Mouse (Mus musculus) midbrain, embryonic 10.5 days (tissue): ENCODE measurements around the gene Chrna5. TPM values are rescaled to one million over a fixed set of nuclear protein-coding genes. Genes with fewer than 3 reads are reported as not detected.
A peak's percentile ranks its signal among the peaks of the same experiment; 100 is the strongest.

Experiments
- DNase-seq: peaks from one replicate; pipeline ENCODE4 v3.0.0-alpha.2; 2017; ENCODE audit warnings: low spot score
- H3K27ac ChIP-seq: fragments of 300-500 bp; sonication (generic); replicated peaks from 2 replicates; pipeline ENCODE4 v1.5.1; 2016; ENCODE audit warnings: mild to moderate bottlenecking
- H3K27me3 ChIP-seq: fragments of 300-500 bp; sonication (generic); 2 replicates; pipeline ENCODE4 v1.6.1; 2016; ENCODE audit warnings: low read depth, mild to moderate bottlenecking; ENCODE audit not compliant: poor library complexity, severe bottlenecking
- H3K36me3 ChIP-seq: fragments of 300-500 bp; sonication (generic); 2 replicates; pipeline ENCODE4 v1.6.1; 2016; ENCODE audit warnings: mild to moderate bottlenecking, moderate library complexity
- H3K4me1 ChIP-seq: fragments of 300-500 bp; sonication (generic); 2 replicates; pipeline ENCODE4 v1.6.1; 2016
- H3K4me3 ChIP-seq: fragments of 300-500 bp; sonication (generic); 2 replicates; pipeline ENCODE4 v1.5.1; 2016; ENCODE audit warnings: mild to moderate bottlenecking, moderate library complexity
- H3K9me3 ChIP-seq: fragments of 300-500 bp; sonication (generic); replicated peaks from 2 replicates; pipeline ENCODE4 v1.6.1; 2016; ENCODE audit warnings: mild to moderate bottlenecking
- WGBS: fragments of 180-500 bp; shearing (Covaris S2); methylation state at CpG from one replicate; pipeline ENCODE4 v1.1.7; 2016; 5-methylcytosine and 5-hydroxymethylcytosine counted together
- polyA plus RNA-seq: library from polyadenylated mRNA; unstranded; fragments of >200 nt; fragmentation: Nextera tagmentation; extraction: Ambion mirVana; gene quantifications from 2 replicates; pipeline ENCODE4 v1.2.1, GENCODE M21; 2016

Gene Chrna5
- polyA plus RNA-seq, 1 experiment from 2014 or later, result 2.7 TPM

- H3K4me3 ChIP-seq, result peak overlapping the region; percentile 73
- no peaks in the 10 kb centered on the region; the same call in 1 of the 2 replicates for H3K9me3 ChIP-seq
- no peaks in the 10 kb centered on the region for H3K36me3 ChIP-seq
- peak; percentile 73 for DNase-seq
- WGBS, result under 1% methylated on average over 82 of the region's 85 CpGs
- peaks cover 23% of the 10 kb centered on the region for H3K4me1 ChIP-seq
- H3K27me3 ChIP-seq, result peaks cover 66% of the 10 kb centered on the region
- H3K27ac ChIP-seq, result peak overlapping the region; percentile 75
These were observed 861 bp downstream of the Chrna5 start for GRCm38 (mm10) chr9:54981291-54982191.

GRCm38 (mm10) chr9:54982401-54982800 lies 1.7 kb downstream of the Chrna5 start:
- H3K27ac ChIP-seq, result no peak overlapping the region
- peaks cover 23% of the 10 kb centered on the region for H3K4me1 ChIP-seq
- no peaks in the 10 kb centered on the region for H3K36me3 ChIP-seq
- no peak for DNase-seq
- H3K4me3 ChIP-seq, result peak overlapping the region; percentile 73
- H3K9me3 ChIP-seq, result no peaks in the 10 kb centered on the region; the same call in 1 of the 2 replicates
- H3K27me3 ChIP-seq, result peaks cover 66% of the 10 kb centered on the region
- WGBS, result 9% methylated on average over 7 of the region's 7 CpGs

- no peaks in the 10 kb centered on the region for H3K9me3 ChIP-seq
- H3K4me3 ChIP-seq, result no peak overlapping the region
- no peaks in the 10 kb centered on the region for H3K27me3 ChIP-seq
- no peak for DNase-seq
- H3K4me1 ChIP-seq, result no peaks in the 10 kb centered on the region
- no peak overlapping the region for H3K27ac ChIP-seq
- H3K36me3 ChIP-seq, result no peaks in the 10 kb centered on the region
- 89% methylated on average over 3 of the region's 3 CpGs for WGBS
These were observed 9.7 kb downstream of the Chrna5 start for GRCm38 (mm10) chr9:54990362-54990761.

- H3K27me3 ChIP-seq, result no peaks in the 10 kb centered on the region
- no peaks in the 10 kb centered on the region for H3K36me3 ChIP-seq
- H3K4me3 ChIP-seq, result no peak overlapping the region
- no peak for DNase-seq
- no peaks in the 10 kb centered on the region for H3K9me3 ChIP-seq
- H3K27ac ChIP-seq, result no peak overlapping the region
- 44% methylated on average over 3 of the region's 3 CpGs for WGBS
- no peaks in the 10 kb centered on the region for H3K4me1 ChIP-seq
These were observed 13.7 kb downstream of the Chrna5 start for GRCm38 (mm10) chr9:54994381-54994780.

- H3K36me3 ChIP-seq, result no peaks in the 10 kb centered on the region
- no peak overlapping the region for H3K27ac ChIP-seq
- H3K27me3 ChIP-seq, result no peaks in the 10 kb centered on the region
- no peaks in the 10 kb centered on the region for H3K9me3 ChIP-seq
- WGBS, result 83% methylated on average over 3 of the region's 3 CpGs
- peaks cover 4% of the 10 kb centered on the region; the same call in 1 of the 2 replicates for H3K4me1 ChIP-seq
- no peak for DNase-seq
- no peak overlapping the region for H3K4me3 ChIP-seq
These were observed 15.0 kb downstream of the Chrna5 start for GRCm38 (mm10) chr9:54995645-54996044.

GRCm38 (mm10) chr9:55003609-55004008 lies 22.9 kb downstream of the Chrna5 start:
- H3K36me3 ChIP-seq, result no peaks in the 10 kb centered on the region
- no peak overlapping the region for H3K4me3 ChIP-seq
- DNase-seq, result no peak
- no peaks in the 10 kb centered on the region for H3K9me3 ChIP-seq
- no peaks in the 10 kb centered on the region for H3K27me3 ChIP-seq
- 81% methylated on average over 4 of the region's 4 CpGs for whole genome bisulfite sequencing
- no peak overlapping the region for H3K27ac ChIP-seq
- H3K4me1 ChIP-seq, result peaks cover 5% of the 10 kb centered on the region; the same call in 1 of the 2 replicates

- Histone ChIP-seq H3K4me1 (peaks cover 4% of the 10 kb centered on the region; the same call in 1 of the 2 replicates), H3K27ac (no peak overlapping the region), H3K4me3 (no peak overlapping the region), H3K36me3 (0 out of 2 replicates have a peak, but pooled peaks cover 2% of the 10 kb centered on the region), H3K9me3 (no peaks in the 10 kb centered on the region), H3K27me3 (no peaks in the 10 kb centered on the region)
- no peak for DNase-seq
- WGBS, result 87% methylated on average over 2 of the region's 2 CpGs
These were observed 29.0 kb downstream of the Chrna5 start for GRCm38 (mm10) chr9:55009692-55010091.

- Histone ChIP-seq H3K4me3 (no peak overlapping the region), H3K27me3 (no peaks in the 10 kb centered on the region), H3K27ac (no peak overlapping the region), H3K9me3 (no peaks in the 10 kb centered on the region), H3K4me1 (peaks cover 4% of the 10 kb centered on the region; the same call in 1 of the 2 replicates), H3K36me3 (0 out of 2 replicates have a peak, but pooled peaks cover 6% of the 10 kb centered on the region)
- WGBS, result 51% methylated on average over 6 of the region's 6 CpGs
- DNase-seq, result no peak
These were observed 30.1 kb downstream of the Chrna5 start for GRCm38 (mm10) chr9:55010588-55011350.

GRCm38 (mm10) chr9:55016926-55017325 lies 36.2 kb downstream of the Chrna5 start:
- WGBS, result 87% methylated on average over 3 of the region's 3 CpGs
- DNase-seq, result no peak
- Histone ChIP-seq H3K27me3 (no peaks in the 10 kb centered on the region), H3K27ac (no peak overlapping the region), H3K36me3 (0 out of 2 replicates have a peak, but pooled peaks cover 6% of the 10 kb centered on the region), H3K9me3 (no peaks in the 10 kb centered on the region), H3K4me3 (no peak overlapping the region), H3K4me1 (no peaks in the 10 kb centered on the region; the same call in none of the 2 replicates)

GRCm38 (mm10) chr9:55023326-55023725 lies 42.6 kb downstream of the Chrna5 start:
- Histone ChIP-seq H3K27me3 (peaks cover 42% of the 10 kb centered on the region), H3K9me3 (no peaks in the 10 kb centered on the region), H3K4me3 (no peak overlapping the region), H3K27ac (no peak overlapping the region), H3K36me3 (no peaks in the 10 kb centered on the region), H3K4me1 (peaks cover 20% of the 10 kb centered on the region)
- WGBS, result 83% methylated on average over 5 of the region's 5 CpGs
- no peak for DNase-seq

- WGBS, result 47% methylated on average over 13 of the region's 13 CpGs
- H3K27ac ChIP-seq, result no peak overlapping the region
- peak; percentile 85 for DNase-seq
- H3K27me3 ChIP-seq, result peaks cover 42% of the 10 kb centered on the region
- no peaks in the 10 kb centered on the region for H3K9me3 ChIP-seq
- peaks cover 20% of the 10 kb centered on the region for H3K4me1 ChIP-seq
- H3K4me3 ChIP-seq, result no peak overlapping the region
- no peaks in the 10 kb centered on the region for H3K36me3 ChIP-seq
These were observed 43.4 kb downstream of the Chrna5 start for GRCm38 (mm10) chr9:55023902-55024583.

- Histone ChIP-seq H3K36me3 (no peaks in the 10 kb centered on the region), H3K4me3 (peak overlapping the region; percentile 62), H3K4me1 (peaks cover 27% of the 10 kb centered on the region), H3K9me3 (no peaks in the 10 kb centered on the region), H3K27ac (peak overlapping the region; percentile 80), H3K27me3 (peaks cover 42% of the 10 kb centered on the region)
- 12% methylated on average over 38 of the region's 38 CpGs for WGBS
- DNase-seq, result peak; percentile 36
These were observed 45.0 kb downstream of the Chrna5 start for GRCm38 (mm10) chr9:55025534-55026274.
